Mouse (Mus musculus): ENCODE results near the gene Glyatl3.

DNA sequence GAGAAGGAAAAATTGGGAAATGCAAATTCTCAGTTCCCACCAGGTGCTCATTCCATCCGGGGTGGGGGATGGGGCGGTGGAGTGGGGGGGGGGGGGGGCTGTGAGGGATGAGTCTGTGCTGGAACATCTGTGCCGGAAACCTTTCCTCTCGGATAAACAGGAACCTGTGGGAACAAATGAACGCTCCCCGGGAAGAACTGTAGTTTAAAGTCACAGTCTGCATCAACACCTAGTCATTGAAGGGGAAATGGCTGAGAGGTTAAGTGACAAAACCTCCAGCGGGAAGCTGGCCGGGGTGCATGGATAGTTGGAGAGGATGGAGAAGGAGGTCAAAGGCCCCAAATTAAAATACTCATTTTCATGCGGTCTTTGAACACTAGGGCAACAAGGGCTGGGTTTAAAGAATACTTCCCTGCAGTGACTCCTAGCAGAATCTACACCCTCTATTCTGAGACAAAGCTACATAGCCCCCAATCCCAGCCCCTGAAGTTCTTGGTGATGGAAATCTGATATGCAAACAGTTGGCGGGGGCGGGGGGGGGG is 10.0 kb downstream of the Glyatl3 start:
- TF ChIP-seq CTCF (IDR thresholded peaks at IDR 0.05; ENCODE audit: borderline replicate concordance, extremely low read depth, insufficient read depth, insufficient read length) (no peak), POLR2A (IDR thresholded peaks at IDR 0.05; ENCODE audit: borderline replicate concordance, extremely low read depth, insufficient read depth, insufficient read length, poor library complexity, severe bottlenecking) (no peak)

All from brain, embryonic 14.5 days (tissue).